Mouse (Mus musculus): ENCODE data around the gene Pygm.

Pygm gene

DNA sequence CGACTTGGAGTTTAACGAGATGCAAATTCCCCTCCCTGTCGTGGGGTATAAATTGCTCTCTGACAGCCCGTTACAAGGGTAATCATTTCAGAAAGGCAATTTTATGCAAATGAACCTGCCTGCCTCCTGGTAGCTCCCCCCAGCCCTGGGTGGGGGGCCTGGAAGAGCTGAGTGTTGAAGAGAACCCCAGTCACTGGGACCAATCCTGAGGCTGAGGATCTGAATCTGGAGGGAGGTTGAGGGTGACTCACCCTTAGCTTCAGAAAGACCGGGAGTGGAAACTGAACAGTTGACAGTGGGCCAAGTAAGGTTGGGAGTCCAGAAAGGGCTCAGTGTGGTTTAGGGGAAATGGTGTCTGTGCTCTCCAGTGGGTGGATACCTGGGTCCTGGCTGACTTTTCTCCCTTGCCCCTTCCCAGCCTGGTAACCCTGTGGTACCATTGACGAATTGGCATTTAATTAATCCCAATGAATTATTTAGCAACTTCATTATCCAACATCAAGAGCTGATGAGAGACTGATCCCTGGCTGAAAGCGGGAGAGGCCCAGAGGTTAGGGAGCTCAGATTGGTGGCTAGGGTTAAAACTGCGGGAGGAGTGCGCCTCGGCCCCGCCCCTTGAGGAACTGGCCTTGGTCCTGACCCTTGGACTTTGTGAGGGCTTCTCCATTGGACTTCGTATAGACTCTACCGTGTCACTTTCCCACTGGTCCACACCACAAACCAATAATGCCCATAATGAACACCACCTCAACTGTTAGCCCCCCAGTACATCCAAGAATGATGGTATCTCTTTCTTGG is 42.7 kb downstream of the Pygm start:
- peak; percentile 40 to 66 for DNase-seq (ENCODE audit: inconsistent age in 2 of 2, low spot score in 1 of 2)

- DNase-seq (ENCODE audit: inconsistent age in 2 of 2, low spot score in 1 of 2): peak in 1 of 2 experiments; percentile 46
These were observed 43.6 kb downstream of the Pygm start for GRCm38 (mm10) chr19:6427653-6428434.

DNA sequence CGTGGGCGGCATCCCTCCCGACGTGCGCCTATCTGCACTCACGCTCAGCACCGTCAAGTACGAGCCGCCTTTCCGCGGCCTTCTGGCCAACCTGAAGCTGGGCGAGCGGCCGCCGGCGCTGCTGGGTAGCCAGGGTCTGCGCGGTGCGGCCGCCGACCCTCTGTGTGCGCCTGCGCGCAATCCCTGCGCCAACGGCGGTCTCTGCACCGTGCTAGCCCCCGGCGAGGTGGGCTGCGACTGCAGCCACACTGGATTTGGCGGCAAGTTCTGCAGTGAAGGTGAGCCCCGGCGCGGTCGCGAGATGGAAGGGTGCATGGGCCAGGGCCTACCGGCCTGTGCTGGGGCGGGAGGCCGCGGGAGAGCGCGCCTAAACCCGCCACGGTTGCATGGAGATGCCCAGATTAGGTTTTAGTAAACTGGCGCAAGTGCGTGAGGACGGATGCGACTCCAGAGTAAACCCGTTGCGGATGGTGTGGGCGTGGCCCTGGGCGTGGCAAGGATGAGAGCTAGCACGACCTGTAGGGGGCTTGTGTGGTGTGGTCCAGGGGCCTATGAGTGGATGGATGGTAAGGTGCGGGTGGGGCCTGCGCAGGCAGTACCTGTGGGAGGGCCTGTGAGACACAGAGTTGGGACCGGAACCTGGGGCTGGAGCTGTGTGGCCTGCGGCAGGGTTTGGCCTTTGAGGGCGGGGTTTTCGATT is 44.5 kb downstream of the Pygm start:
- DNase-seq (ENCODE audit: inconsistent age in 2 of 2, low spot score in 1 of 2): no peak

GRCm38 (mm10) chr19:6443016-6443415 is 58.8 kb downstream of the Pygm start:
- DNase-seq (ENCODE audit: inconsistent age in 2 of 2, low spot score in 1 of 2): no peak

- no peak for DNase-seq (ENCODE audit: inconsistent age in 2 of 2, low spot score in 1 of 2)
These were observed 61.7 kb downstream of the Pygm start for GRCm38 (mm10) chr19:6445761-6446423.

- peak; percentile 70 to 75 for DNase-seq (ENCODE audit: inconsistent age in 2 of 2, low spot score in 1 of 2)
These were observed 62.7 kb downstream of the Pygm start for GRCm38 (mm10) chr19:6446736-6447437.

Measured in adrenal gland, adult (tissue).